Mouse (Mus musculus): ENCODE measurements around the gene Tgfbr3l. TPM values are rescaled to one million over a fixed set of nuclear protein-coding genes. Genes with fewer than 3 reads are reported as not detected.

Tgfbr3l gene
- polyA plus RNA-seq, 1 experiment, result 10.8 TPM

DNA sequence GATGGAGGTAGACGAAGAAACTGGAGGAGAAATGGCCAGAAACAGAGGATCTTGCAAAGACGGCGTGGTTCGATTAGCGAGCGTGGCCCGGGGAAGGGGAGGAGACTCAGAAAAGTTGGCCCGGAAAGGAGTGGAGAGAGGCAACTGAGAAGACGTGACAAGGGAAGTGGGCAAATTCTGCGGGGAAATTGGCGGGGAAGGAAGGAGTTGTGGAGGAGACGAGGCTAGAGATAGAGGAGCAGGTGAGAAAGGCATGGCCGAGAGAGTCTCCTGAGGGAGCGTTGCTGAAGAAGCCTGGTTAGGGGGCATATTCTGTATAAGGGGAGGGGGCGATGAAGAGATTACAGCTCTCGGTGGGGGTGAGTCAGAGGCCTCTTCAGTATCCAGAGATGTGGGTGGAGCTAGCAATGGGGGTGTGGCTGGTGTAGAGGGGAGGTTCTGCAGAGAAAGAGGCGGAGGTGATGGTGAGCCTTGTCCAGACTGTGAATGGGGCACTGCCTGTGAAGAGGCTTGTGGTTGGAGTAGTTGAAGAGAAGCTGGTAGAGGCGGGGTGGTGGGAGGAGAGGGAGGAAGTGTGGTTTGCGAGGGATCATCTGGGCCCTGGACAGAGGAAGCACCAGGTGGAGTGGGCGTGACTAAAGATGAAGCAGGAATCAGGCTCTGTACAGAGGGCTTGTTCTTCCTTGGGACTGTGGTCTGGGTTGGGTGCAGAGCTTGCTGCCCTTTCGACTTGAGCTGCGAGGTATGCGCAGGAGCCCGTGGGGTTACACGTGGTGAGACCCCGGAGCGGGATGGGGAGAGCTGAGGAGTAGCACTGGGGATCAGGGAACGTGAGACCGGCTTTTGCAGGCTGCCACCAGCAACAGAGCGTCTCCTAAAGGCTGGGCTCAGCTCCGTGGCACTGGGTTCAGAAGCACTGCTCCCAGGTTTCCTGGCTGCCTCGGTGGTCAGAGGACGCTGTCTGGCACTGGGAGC, 33.7 kb upstream of the Tgfbr3l start:
- Histone ChIP-seq H3K4me3 (ENCODE audit: insufficient read depth, low read length) (no peak overlapping the region), H3K27ac (ENCODE audit: insufficient read depth, low read length) (no peak overlapping the region), H3K4me1 (ENCODE audit: control insufficient read depth, insufficient read depth, low read length) (no peaks in the 10 kb centered on the region)
- TF ChIP-seq CTCF (IDR thresholded peaks at IDR 0.05; ENCODE audit: borderline replicate concordance, insufficient read depth, low read length) (no peak), POLR2A (IDR thresholded peaks at IDR 0.05; ENCODE audit: low read depth, low read length) (no peak)

DNA sequence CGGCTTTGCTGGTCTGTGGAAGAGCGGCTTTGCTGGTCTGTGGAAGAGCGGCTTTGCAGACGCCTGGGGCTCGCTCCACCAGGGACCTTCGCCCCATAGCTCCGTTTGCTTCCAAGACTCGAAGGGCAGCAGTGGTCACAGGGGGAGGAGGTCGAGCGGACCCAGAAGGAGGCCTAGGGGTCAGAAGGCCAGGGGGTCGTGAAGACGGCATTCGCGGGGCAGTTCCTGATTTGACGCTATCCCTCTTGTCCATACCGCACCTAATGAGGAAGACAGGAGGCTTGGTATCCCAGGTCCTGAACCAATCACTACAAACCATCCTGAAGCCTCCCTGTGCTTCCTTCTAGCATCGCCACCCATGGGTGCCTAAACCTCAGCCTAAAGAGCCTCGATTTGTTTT, 31.7 kb upstream of the Tgfbr3l start:
- Histone ChIP-seq H3K4me3 (ENCODE audit: insufficient read depth, low read length) (no peak overlapping the region), H3K27ac (ENCODE audit: insufficient read depth, low read length) (no peak overlapping the region), H3K4me1 (ENCODE audit: control insufficient read depth, insufficient read depth, low read length) (no peaks in the 10 kb centered on the region)
- TF ChIP-seq POLR2A (IDR thresholded peaks at IDR 0.05; ENCODE audit: low read depth, low read length), result no peak
- TF ChIP-seq CTCF (IDR thresholded peaks at IDR 0.05; ENCODE audit: borderline replicate concordance, insufficient read depth, low read length), result no peak

DNA sequence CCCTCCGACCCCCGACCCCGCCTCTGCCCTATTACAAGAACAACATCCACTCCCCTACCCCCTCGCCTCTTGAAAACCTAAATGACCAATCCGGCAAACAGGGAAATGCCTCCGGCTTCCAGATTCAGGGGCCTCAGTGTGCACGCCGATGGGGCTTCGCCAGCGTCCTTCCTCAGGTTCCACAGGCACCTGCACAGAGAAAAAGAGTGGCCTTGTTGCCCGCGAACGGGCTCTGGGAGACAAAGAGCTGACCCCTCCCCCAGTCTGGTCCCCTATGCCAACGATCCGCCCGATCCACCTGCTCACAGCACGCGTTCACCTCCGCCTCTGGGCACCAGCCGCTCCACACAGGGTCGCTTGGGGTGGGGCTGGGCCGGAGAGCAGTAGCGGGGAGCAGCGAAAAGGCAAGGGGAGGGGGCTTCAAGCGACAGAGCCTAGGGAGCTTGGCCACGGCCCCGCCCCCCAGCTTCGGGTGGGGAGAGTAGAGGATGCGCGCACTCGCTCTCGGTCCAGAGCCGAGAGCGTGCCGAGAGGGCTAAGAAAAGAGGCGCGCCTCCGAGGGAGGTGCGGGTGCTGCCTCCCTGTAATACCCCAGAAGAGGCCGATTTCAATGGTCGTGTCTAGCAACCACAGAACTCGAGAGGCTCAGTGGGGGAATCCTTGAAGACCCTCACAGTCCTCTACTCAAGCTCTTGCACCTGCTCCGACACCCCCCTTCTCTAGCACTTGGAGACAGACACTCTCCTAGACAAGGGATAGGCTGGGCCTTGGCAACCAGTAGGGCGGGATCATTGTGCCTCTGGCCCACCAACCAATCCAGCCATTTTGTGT, 31.0 kb upstream of the Tgfbr3l start, which contains the start of gene Prr36:
Gene Prr36 (minus strand): TSS at position 669 of the 831 bp plus-strand sequence.
- no peaks in the 10 kb centered on the region for H3K4me1 ChIP-seq (ENCODE audit: control insufficient read depth, insufficient read depth, low read length)
- TF ChIP-seq CTCF (IDR thresholded peaks at IDR 0.05; ENCODE audit: borderline replicate concordance, insufficient read depth, low read length) (no peak), POLR2A (IDR thresholded peaks at IDR 0.05; ENCODE audit: low read depth, low read length) (no peak)
- peak within 1 kb of the TSS; percentile 6; the same call in 1 of the 2 replicates for H3K4me3 ChIP-seq (ENCODE audit: insufficient read depth, low read length)
- no peak within 1 kb of the TSS for H3K27ac ChIP-seq (ENCODE audit: insufficient read depth, low read length)

DNA sequence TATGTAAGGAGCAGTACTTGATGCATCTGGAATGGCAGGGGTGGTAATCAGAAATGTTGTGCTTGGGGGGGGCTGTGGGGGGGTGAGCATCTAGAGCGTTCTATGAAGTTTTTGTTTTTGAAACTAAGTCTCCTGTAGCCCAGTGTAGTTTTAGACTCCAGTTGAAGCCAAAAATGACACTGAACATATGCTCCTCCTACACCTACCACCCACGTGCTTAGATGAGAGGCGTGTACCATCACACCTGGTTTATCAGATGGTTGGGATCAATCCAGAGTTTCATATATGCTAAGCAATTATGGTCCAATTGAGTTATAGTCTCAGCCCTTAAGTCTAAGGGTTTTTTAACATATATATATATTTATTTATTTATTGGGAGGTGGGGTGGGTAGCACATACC, 28.4 kb upstream of the Tgfbr3l start:
- no peak overlapping the region for H3K4me3 ChIP-seq (ENCODE audit: insufficient read depth, low read length)

DNA sequence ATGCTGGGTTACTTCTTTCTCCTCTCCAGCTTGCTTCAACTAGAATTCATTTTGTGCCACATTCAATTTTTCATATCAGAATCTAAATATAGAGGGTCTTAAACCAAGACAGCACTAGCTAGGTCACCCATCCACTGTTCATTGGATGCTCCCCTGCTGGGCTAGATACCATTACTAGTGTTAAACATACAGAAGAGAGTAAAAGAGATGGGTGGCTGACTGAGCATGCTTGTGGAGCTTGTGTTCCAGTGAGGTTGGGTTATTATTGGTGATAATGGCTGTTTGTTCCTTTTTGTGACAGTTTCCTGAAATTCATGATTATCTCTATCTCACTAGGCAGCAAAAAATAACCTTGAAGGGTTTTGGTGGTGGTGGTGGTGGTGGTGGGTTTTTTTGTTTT, 26.0 kb upstream of the Tgfbr3l start:
- H3K27ac ChIP-seq (ENCODE audit: insufficient read depth, low read length), result no peak overlapping the region
- no peaks in the 10 kb centered on the region for H3K4me1 ChIP-seq (ENCODE audit: control insufficient read depth, insufficient read depth, low read length)
- H3K4me3 ChIP-seq (ENCODE audit: insufficient read depth, low read length), result no peak overlapping the region
- TF ChIP-seq CTCF (IDR thresholded peaks at IDR 0.05; ENCODE audit: borderline replicate concordance, insufficient read depth, low read length) (no peak), POLR2A (IDR thresholded peaks at IDR 0.05; ENCODE audit: low read depth, low read length) (no peak)

More for the DNA sequence above, 28.4 kb upstream of the Tgfbr3l start:
- TF ChIP-seq CTCF (IDR thresholded peaks at IDR 0.05; ENCODE audit: borderline replicate concordance, insufficient read depth, low read length) (no peak), POLR2A (IDR thresholded peaks at IDR 0.05; ENCODE audit: low read depth, low read length) (no peak)
- Histone ChIP-seq H3K4me1 (ENCODE audit: control insufficient read depth, insufficient read depth, low read length) (no peaks in the 10 kb centered on the region), H3K27ac (ENCODE audit: insufficient read depth, low read length) (no peak overlapping the region)

DNA sequence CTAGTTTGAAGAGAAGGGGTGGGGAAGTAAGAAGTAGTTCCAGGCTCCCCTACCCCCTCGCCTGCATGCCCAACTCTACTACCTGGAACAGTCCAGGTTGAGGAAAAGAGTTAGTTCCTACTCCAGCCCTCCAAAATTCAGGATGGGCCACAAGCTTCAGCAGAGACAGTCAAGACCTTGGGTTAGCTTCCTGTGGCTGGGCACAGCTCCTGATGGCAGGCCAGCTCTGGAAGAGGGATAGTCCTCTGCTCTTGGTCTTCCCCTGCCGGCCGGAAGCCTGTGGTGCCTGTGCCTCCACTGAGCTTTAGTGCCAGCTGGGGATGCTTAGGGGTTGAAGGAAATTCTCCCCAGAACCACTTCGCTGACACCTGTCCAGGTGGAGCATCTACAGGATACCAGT, 21.7 kb upstream of the Tgfbr3l start:
- TF ChIP-seq CTCF (IDR thresholded peaks at IDR 0.05; ENCODE audit: borderline replicate concordance, insufficient read depth, low read length) (no peak), POLR2A (IDR thresholded peaks at IDR 0.05; ENCODE audit: low read depth, low read length) (no peak)
- H3K4me1 ChIP-seq (ENCODE audit: control insufficient read depth, insufficient read depth, low read length), result no peaks in the 10 kb centered on the region
- H3K4me3 ChIP-seq (ENCODE audit: insufficient read depth, low read length), result no peak overlapping the region
- no peak overlapping the region for H3K27ac ChIP-seq (ENCODE audit: insufficient read depth, low read length)

DNA sequence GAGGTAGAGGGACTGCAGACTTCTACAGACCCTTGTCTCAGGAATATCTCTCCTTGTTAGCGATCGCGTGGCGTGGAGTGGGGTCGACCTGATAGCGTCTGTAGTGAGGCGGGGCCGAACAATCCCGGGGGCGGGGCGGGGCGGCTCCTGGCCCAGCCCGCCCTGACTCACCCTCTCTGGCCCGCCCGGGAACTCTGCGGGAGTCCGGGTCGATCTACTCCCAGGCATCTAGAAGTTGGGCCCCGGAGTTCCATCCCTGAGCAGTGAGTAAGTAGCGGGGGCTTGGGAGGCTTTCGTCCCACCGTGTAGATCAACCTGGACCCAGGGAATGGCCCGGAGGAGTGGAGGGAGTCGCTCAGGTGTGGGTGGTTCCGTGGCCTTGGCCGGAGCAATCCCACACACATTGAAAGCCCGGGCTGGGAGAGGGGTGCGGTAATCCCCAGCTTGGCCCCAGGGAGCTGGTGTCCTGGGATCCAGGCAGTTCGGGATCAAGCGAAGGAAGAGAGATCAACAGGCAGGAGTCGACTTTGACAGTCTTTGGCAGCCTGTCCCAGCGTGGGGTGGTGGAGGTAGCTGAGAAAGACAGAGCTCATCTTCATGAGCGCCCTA, 21.2 kb upstream of the Tgfbr3l start, which contains the start of gene Lrrc8e:
Gene Lrrc8e (plus strand): TSS at position 89 of the 609 bp plus-strand sequence.
- no peak within 1 kb of the TSS for H3K27ac ChIP-seq (ENCODE audit: insufficient read depth, low read length)
- H3K4me1 ChIP-seq (ENCODE audit: control insufficient read depth, insufficient read depth, low read length), result no peaks in the 10 kb centered on the region
- peak within 1 kb of the TSS; percentile 9 for H3K4me3 ChIP-seq (ENCODE audit: insufficient read depth, low read length)
- TF ChIP-seq CTCF (IDR thresholded peaks at IDR 0.05; ENCODE audit: borderline replicate concordance, insufficient read depth, low read length), result no peak
- peak; percentile 41; the same call in 1 of the 2 replicates for TF ChIP-seq POLR2A (IDR thresholded peaks at IDR 0.05; ENCODE audit: low read depth, low read length)

DNA sequence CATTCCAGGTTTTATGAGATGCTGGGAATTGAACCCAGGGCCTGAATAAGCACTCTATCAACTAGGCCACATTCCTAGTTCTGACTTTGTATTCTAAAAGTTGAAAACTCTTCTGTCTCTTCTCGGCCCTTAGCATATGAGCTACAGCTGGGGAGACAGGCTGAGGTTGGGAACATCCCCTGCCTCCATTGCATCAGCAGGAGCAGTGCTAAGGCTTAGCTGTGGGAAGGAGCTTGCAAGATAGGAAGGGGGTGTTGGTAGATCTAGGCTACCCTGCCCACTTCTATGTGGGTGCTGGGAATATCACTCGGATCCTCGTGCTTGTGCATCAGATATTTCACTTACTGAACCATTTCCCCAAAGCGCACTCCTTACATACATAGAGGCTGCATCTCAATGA, 20.1 kb upstream of the Tgfbr3l start:
- Histone ChIP-seq H3K4me3 (ENCODE audit: insufficient read depth, low read length) (no peak overlapping the region), H3K27ac (ENCODE audit: insufficient read depth, low read length) (no peak overlapping the region), H3K4me1 (ENCODE audit: control insufficient read depth, insufficient read depth, low read length) (no peaks in the 10 kb centered on the region)
- no peak for TF ChIP-seq CTCF (IDR thresholded peaks at IDR 0.05; ENCODE audit: borderline replicate concordance, insufficient read depth, low read length)
- TF ChIP-seq POLR2A (IDR thresholded peaks at IDR 0.05; ENCODE audit: low read depth, low read length), result no peak

DNA sequence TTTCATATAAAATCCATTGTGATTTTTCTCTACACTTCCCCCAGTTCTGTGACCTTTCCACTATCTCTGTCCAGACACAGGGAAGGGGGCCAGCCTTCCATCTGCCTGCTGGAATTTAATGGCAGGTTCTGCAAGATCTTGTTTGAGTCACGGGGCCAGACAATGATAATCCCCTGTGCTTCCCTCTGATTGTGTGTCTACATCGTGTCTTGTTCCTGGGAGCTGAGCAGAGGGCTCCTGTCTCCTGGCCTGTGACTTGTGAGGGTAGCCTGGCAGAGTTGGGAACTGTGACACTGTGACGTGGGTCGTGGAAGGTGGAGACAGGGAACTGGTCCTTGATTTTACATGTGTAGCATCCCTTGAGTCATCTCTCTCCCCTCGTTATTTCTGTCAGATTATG, 18.2 kb upstream of the Tgfbr3l start:
- Histone ChIP-seq H3K4me3 (ENCODE audit: insufficient read depth, low read length) (no peak overlapping the region), H3K4me1 (ENCODE audit: control insufficient read depth, insufficient read depth, low read length) (no peaks in the 10 kb centered on the region), H3K27ac (ENCODE audit: insufficient read depth, low read length) (no peak overlapping the region)
- no peak for TF ChIP-seq CTCF (IDR thresholded peaks at IDR 0.05; ENCODE audit: borderline replicate concordance, insufficient read depth, low read length)
- TF ChIP-seq POLR2A (IDR thresholded peaks at IDR 0.05; ENCODE audit: low read depth, low read length), result no peak

Data from embryonic fibroblast, embryonic 13.5 days (primary cell).